Mouse (Mus musculus) A20 (cell line): Measurements from ENCODE around the gene Cort.

ENCODE experiments used
- DNase-seq: peaks from one replicate; pipeline ENCODE4 v3.0.0-alpha.2; 2011; ENCODE audit warnings: low read depth, low spot score

Cort gene

DNA sequence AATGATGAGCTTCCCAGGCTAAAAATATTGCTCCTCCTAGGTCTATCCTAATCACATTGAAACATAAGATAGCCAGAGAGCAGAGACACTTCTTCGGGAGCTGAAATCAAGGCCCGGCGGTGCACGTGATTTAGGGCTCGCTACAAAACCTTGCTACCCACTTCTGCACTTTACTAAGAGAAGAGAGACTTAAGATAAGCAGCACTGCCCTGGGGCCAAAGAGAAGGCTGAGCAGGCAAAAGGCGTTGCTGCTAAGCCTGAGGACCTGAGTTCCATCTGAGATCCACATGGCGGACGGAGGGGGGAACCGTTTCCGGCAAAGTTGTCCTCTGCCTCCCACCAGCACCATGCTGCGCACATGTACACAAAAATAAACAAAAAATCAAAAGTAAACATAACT, 28.0 kb downstream of the Cort start:
- DNase-seq = peak; percentile 55

DNA sequence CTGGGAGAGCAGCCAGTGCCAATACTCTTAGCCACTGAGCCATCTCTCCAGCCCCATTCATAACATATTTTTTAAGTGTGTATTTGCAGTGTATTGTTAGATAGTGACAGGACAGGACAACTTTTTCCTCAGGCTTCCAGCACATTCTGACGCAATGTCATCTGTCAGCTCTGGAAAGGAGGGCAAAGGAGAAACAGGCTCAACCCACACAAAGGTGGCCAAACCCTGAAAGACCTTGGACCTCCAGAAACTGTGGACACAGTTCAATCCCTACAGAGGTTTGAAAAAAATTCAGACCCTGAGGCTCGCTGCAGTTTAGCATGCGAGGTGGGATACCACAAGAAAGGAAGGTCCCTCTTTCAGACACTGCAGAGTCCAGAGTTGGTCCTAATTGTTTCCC, 28.6 kb downstream of the Cort start:
- no peak for DNase-seq

DNA sequence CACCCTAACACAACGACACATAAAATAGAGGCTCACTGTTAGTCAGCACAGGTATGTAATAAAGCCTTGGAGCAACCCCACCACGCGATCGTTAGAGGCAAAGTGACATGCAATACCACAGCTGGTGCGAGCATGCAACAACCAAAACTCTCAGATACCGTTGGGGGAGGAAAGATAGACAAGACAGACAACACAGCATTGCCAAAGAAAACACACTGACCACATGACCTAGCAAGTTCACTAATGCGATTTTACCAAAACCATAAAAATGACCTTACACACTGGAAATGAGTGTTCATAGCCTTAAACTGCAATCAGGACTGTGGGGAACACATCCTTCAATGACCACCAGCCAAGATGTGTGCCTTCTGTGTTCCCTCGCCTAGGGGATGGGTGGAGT, 35.2 kb downstream of the Cort start:
- no peak for DNase-seq

DNA sequence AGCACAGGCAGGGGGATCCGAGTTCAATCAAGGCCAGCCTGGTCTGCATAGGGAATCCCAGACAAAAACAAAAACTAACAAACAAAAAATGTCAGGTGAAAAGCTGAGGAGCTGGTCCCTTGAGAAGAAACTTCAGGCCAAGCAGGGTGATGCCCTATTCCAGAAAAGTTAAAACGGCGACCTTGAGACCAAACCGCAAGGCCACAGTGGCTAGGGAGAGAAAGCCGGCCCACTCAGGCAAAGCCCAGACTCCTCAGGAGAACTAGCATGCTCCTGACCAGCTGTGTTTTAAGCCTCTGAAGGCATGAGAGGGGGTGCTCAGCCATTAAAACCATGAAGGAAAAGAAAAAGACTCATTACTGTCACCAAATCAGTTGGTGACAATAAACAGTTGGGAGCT, 41.2 kb downstream of the Cort start:
- DNase-seq = no peak

DNA sequence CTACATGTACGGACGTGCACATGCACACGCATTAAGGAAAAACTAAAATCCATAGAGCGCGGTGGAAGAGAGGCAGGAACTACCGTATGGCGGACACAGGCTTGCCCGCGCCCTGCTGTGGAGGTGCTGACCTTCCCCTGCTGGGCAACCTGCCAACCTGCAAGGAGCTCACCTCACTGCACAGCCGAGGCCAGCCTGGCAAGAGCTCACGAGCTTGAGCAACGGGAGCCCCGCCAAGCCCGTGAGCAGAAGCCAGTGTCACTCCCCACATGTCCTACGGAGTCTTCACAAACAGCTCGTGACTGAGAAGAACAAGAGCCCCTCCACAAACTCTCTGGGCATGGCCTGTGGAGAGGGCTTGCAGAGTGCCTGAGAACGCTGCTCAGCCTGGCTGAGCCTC, 45.0 kb downstream of the Cort start:
- DNase-seq = no peak

DNA sequence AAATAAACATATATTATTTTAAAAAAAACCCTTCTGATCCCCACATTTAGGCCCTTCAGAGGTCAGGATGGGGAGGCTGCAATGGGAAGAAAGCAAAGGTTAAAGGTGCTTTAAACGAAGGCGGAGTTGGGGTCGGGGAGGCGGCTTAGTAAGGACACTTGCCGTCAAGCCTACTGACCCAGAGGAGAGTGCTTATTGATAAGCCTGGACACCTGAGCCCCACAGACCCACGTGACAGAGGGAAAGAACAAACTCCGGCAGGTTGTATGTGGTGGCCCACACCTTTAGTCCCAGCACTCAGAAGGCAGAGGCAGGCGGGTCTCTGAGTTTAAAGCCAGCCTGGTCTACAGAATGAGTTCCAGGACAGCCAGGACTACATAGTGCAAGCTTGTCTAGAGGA, 46.5 kb downstream of the Cort start:
- no peak for DNase-seq

DNA sequence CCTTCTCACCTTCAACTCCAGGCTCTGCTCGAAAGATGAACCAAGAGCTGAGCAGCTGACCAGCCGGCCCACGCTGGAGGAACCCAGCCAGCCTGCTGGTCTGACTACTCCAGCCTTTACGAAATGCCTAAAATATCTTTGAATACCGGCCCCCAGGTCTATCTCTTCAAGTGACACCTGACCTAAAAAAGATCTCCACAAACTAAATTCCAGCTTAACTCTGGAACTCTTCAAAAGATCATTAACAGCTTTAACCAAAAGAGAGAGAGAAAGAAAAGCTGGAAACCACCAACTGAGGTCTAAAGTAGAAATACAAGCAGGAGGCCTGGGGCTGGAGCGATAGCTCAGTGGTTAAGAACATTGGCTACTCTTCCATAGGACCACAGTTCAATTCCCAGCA, 46.9 kb downstream of the Cort start:
- DNase-seq = no peak

DNA sequence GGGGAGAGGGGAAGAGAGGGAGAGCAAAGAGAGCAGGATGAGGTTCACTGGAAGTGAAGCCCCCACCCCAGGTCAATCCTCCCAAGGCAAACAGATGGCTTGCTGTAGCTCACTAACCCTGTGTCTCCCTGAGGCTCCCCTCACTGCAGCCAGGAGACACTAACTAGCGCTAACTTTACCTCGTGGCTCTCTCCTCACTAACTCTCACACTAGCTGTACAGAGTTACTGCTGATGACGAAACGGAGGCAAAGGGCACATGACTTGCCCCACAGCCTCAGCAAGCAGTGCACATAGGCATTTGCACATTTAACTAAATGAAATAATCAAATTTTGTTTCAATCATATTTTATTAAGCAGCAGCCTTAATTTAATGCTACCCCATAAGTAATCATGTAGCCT, 48.3 kb downstream of the Cort start:
- DNase-seq = no peak

DNA sequence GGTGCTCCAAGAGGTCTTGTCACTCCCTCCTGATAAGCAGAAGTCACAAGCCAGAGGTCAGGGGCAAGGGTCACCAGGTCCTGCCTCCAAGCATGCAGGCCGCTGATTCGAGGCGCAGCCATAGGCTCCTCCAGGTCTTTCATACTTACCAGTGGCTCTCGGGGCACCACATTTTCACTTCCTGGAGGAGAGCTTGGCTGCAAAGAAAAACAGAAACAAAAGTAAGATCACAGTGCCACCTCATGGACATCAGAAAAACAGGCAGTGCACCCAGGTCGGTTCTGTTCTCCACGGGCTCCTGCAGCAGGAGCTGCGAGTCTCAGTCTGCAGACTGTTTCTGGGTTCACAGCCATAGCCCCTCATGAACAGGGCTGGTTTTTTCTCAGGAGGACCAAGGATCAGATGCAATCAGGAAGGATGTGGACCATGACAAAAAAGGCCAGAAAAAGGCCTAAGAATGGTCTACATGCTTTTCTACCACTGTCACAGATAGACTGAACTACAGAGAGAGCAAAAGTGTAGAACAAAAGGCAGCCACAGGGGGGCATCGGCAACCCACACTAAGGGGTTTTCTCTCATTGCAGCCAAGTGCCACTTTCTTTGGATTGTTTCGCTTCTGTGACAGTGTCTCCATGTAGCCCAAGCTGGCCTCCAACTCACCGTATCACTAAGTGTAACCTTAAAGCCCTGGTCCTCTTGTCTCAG, 50.5 kb downstream of the Cort start:
- peak; percentile 93 for DNase-seq

DNA sequence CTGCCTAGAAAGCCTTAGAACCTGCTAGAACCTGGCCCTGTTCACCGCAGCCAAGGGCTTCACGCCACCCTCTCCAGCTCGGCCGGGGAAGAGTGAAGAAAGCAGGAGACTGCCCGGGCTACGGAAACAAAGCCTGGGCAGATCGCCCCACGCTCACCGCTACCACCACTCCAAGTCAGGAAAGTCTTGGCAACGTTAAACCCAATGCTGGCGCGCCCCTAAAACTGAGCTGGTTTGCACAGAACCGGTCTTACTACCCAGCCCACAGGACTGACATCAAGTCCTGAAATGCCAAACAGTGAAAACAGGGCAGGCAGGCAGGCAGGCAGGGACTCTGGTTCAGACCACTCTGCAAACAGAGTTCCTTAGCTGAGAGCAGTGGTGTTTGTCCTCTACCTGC, 51.5 kb downstream of the Cort start:
- DNase-seq = no peak
